Mouse (Mus musculus) frontal cortex, postnatal 36 days (tissue): Measurements from ENCODE around the gene Prrt2.

Experiments used
- DNase-seq, 2 experiments: peaks; one replicate each; pipeline ENCODE4 v3.0.0; 2022; ENCODE audit warnings: low spot score in 2 of 2

The Prrt2 gene

DNA sequence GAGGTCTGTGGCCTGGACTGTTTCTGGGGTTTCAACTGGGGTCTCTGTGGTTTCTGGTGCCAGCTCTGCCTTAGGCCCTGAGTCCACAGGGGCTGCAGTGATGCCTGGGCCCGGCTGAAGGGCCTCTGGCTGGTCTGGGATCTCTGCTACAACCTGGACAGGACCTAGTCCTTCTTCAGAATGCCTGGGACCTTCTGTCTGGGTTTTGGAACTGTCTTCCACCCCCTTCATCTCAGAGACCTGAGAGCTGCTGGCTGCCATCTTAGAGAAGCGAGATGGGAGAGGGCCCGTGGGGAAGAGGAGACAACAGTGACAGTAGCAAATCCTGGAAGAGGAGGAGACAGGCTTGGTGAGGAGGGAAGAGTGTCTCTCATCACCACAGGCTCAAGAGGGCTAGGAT is 980 bp downstream of the Prrt2 start:
- peak in 1 of 2 experiments; percentile 36 for DNase-seq

DNA sequence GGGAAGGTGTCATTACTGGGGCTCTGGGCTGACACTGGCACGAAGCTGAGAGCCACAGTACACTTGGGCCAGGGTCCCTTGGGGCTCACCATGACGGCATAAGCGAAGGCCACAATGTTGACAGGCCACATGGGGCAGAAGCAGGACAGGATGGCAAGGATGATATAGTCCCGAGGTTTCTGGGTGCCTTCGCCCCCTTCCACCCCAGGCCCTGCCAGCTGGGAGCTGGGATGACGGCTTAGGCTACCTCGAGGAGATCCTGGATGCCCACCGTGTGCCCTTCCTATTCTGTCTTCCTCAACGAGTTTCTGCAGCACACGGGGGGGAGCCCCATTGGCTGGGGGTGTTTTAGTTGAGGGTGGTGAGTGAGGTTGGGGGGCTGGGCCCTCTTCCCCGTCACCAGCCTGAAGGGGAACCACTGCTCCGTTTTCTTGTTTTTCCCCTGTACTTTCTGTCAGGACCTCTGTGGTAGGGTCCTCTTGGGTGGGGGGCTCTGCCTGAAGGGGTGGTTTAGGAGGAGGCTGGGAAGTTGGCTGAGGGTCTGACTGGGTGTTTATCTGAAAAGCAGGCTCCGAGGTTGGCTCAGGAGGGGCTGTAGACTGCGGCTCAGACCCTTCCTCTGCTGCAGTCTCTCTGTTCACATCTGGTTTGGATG is 1.6 kb downstream of the Prrt2 start:
- DNase-seq: no peak

DNA sequence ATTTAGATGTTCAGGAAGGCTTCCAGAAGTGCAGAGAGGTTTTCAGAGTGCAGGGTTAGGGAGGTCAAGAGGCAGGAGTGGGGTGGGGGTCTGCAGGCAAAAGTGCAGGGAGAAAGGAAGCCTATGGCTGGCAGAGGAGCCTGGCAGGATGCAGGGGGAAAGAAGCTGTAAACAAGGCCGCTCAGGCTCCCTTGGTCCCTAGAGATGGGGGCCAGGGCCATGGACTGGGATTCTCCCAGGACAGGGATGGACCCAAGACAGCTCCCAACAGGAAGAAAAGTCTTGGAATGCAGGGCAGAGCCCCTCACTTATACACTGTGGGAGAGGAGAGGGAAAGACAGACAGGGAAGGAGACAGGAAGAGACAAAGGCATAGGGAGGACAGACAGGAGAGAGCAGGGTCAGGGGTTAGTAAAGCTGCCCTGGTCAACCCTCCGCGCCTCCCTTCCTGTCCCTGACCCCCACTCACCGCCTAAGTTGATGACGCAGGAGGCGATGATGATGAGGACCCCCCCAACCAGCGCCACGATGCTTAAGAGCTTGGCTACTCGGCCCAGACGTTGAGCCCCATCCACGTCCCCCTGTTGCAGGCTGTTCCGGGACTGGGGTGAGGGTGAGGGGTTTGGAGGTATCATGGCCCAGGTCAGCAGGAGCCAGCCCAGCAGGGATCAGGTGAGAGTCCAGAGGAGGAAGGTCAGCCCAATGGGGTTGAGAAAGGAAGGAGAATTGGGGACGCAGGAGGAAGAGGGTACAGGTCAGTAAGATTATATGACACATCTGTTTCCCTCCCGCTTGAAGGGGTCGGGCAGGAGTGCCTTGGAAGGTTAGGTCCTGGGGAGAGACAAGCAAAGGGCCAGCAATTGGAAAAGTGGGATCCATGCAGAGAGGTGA is 2.4 kb downstream of the Prrt2 start:
- DNase-seq: peak in 1 of 2 experiments; percentile 21

DNA sequence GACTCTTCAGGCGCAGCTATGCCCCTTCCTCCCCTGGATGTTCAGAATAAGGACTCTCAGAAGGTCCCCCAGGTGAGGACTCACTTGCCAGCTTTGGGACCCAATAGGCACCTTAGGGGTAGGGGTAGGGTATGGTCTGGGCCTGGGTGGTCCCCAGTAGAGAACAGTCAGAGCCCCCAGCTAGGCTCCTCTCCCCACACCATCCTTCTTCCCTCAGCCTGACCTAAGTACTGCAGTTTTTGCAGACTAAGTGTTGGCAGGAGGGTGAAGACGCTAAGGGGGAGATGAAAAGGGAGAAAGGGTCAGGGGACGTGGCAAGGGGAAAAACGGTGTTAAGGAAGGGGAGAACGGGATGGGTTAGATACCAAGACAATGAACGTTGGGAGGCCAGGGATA is 3.1 kb downstream of the Prrt2 start:
- no peak for DNase-seq

DNA sequence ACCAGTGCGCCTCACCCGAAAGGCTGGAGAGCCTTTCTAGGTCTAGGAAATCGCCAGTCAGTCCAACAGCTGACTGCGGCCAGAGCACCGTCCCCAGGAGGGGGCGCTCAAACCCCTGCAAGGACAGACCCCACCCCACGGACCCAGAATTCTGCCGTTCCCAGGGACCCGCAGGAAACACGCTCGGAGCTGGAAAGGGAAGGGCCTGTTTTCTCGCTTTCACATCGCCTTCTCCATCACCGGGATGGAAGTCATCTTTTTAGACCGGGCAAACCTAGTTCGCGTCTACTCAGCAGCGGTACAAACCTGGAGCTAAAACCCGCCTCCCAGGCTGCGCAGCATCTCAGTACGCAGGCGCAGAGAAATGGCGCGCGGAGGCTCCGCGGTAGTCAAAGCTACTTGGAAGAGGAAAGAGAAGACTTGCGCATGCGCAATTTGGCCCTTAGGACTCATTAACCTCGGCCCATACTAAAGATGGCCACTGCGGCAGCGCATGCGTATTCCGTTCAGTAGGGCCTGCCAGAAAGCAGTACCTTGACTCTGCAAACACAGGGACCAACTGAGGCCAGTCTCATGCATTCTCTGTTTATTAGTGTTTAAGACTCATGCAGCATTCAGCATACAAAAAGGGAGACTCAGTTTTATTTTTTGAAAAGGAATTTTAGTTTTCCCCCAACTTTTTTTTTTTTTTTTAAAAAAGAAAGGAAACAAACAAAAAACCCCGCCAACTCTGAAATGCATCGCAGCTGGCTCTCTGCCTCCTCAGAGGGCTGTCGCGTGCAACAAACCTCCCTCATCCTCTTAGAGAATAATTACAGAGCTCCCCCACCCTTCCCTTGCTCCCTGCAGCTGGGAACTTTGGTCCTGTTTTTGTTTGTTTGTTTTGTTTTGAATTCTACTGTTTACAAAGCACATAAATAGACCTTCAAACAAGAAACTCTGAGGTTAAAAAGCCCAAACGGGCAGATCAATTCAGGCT is 3.8 kb downstream of the Prrt2 start, which contains the start of gene Pagr1a:
Gene Pagr1a (minus strand): TSS at position 382 of the 979 bp plus-strand sequence.
- peak; percentile 98 for DNase-seq

DNA sequence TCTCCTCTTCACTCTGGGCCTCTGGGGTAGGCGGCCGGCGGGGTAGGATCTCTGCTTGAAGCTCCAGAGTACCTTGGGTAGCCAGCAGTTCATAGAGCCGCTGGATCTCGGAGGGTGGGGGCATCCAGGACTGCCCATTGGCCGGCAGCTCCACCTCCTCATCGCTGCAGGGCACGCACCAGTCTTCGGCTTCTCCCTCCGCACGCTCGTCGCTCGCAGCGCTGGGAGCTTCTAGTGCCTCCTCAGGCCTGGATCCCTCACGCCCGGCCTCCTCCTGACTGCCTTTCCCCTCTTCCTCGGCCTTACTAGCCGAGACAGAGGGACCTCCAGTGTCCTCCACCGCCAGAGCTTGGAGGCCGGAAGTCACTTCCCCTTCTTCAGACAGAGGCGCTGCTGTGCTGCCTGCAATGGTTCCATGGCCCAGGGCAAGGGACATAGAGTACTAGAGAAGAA is 4.5 kb downstream of the Prrt2 start:
- DNase-seq: peak in 1 of 2 experiments; percentile 65

DNA sequence TGATC is 4.7 kb downstream of the Prrt2 start, which contains the start of gene Pagr1b:
Gene Pagr1b (minus strand): TSS at position 4 of the 5 bp plus-strand sequence.
- DNase-seq: no peak

DNA sequence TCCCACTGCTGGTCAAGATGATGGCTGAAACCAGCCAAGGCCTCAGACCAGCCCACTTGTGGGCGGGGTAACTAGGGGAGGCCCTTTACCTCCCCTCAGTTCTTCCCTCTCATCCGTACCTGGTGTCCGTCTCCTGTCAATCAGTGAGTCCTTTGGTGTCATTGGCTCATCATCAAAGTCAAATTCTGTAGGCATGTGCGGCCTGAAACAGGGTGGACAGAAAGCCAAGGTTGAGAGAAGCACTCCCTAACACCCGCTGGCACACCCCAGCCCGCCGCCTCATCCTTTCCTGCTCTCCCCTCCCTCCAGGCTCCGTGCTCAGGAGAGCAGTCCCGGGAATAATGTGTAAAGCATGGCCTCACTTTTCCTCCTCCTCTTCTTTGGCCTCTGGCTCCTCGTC is 4.9 kb downstream of the Prrt2 start:
- no peak for DNase-seq

DNA sequence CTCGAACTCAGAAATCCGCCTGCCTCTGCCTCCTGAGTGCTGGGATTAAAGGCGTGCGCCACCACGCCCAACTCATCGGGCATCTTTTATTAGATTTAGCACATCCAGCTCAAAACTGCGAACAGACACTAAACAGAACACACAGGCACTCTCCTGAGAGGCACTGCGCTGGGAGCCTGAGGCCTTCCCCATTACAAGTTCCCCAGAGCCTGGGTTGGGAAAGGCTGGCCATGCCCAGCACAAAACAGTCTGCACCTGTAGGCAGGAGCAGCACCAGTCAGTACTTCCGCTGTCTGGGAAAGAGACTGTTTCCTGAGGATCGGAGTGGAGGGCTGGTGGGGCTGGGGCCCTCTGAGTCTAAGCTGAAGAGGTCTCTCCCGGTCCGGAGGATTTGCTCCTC is 6.0 kb downstream of the Prrt2 start:
- no peak for DNase-seq

DNA sequence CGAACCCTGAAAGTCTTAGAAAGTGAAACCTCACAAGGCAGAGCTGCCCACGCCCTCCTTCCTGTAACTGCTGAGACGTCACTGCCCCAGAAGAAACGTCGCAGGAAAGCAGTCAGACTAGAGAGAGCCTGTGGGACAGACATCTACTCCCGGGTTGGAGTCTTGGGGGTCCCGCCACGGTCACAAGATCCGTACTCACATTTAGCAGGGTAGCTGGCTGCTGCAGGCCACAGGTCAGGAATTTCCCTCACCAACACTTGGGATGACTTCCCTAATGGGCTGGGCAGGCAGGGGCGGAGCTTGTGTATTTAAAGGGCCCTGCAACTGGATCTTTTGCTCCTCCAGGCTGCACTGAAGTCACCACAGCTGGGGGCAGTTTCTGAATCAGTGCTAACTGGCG is 6.7 kb downstream of the Prrt2 start, which contains the start of gene Mvp:
Gene Mvp (minus strand): TSS at position 302 of the 400 bp plus-strand sequence.
- DNase-seq: peak in 1 of 2 experiments; percentile 13

DNA sequence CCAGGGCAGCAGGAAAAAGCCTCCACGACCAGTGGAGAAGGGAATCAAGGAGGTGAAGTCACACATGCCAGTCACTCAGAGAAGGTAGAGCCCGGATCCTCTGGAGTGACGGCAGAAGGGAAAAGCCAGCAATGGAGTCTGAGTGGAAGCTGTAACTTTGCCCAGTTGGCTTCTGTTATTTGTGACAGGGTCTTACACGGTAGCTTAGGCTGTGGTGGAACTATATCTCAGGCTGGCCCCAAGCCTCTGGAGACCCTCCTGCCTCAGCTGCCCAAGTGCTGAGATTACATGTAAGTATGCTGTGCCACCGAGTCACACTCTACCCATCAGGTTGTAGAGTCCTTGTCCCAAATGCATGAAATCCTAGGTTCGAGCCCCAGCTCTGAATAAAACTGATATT is 7.6 kb downstream of the Prrt2 start:
- DNase-seq: no peak

DNA sequence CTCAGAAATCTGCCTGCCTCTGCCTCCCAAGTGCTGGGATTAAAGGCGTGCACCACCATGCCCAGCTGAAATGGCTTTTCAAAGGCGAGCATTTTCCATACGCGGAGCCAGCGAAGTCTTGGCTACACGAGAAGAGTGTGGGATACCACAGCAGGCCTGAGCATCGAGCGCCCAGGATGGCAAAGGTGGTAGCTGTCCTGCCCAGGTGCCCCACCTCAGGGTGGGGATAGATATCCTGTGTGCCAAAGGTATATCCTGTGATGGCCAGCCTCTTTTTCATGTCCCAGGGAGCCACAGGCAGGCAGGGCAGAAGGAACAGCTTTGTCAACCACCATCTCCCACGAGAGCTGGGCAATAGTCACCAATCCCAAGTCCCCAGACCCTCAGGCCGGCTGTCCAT is 8.2 kb downstream of the Prrt2 start:
- DNase-seq: no peak

DNA sequence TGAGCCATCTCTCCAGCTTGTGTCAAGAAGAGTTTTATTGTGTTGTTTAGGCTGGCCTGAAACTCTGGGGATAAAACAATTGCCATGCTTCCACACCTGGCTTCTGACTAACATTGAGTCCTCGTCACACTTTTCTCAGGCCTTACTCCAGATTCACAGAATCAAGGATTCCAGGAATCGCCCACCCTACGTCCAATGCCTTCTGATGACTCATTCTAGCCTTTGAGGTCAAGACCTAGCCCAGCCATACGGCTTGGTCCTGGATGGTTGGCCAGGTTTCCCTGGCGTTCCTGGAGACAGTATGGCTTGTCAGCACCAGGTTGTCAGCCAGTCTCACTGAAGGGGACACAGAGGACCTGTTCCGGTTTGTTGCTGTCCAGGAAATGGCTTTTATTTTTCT is 8.6 kb downstream of the Prrt2 start:
- DNase-seq: no peak

DNA sequence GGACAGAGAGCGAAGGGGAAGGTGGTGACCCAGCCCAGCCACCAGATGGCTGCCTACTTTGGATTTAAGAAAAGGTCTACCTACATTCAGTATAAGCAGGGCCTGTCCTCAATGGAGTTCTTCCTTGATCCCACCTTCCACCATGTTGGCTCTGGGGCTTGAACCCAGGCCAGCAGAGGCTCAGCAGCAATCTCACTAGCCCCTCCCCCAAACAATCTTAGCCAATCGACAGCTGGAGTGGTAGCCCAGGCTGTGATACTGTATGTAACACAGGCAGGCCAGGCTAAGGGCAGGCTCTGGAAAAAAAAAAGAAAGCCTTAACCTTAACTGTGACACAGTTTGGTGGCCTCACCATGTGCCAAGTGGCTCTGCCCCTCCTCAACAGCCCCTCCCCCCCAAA is 9.3 kb downstream of the Prrt2 start:
- no peak for DNase-seq

DNA sequence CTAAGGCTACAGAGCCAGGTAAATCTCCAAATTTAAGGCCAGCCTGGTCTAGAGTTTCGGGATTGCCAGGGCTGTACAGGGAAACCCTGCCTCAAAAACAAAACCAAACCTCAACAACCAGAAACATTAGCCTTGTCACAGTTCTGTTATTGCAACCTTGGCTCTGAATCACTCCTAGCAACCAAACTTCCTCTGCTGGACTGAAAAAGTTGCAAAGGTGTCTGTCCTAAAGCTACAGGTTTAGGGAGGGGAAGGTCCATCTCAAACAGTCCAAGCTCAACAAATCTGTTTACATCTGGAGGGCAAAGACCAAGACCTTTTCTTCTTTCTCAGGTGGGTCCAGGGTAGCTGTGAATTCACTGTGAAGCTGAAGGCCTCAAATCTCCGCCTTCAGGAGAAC is 10.0 kb downstream of the Prrt2 start:
- DNase-seq: no peak

DNA sequence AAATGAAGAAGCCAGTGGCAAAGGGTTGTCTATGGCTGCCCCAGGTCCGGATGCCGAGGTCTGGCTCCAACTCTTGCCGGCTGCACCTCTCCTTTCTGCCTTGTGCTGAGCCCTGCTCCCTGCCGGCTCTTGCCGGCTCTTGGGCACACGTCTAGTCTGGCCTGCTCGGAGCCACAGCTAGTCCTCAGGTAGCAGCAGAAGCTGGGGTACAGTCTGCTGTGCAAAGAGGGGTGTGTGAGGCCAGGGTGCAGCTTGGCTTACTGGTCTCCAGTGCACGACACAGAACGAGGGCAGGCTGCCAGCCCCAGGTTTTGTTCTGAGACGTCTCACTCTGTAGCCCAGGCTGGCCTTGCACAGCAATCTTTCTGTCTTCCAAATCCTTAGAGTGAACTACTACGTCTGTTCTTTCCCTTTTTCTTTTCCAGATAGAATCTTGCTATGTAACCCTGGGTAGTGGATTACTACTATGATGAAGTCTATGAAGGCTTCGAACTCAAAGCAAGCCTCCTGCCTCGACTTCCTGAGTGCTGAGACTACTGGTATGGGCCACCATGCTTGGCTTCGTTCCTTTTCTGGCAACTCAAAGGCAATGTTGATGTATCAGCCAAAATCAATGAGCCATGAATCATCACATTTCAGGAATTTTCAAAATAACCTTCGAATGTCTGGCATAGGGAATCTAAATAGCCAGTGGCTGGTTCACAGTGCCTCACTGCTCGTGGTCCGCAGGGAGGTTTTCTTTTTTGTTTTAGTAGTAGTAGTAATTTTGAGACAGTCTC is 11.5 kb downstream of the Prrt2 start:
- no peak for DNase-seq

DNA sequence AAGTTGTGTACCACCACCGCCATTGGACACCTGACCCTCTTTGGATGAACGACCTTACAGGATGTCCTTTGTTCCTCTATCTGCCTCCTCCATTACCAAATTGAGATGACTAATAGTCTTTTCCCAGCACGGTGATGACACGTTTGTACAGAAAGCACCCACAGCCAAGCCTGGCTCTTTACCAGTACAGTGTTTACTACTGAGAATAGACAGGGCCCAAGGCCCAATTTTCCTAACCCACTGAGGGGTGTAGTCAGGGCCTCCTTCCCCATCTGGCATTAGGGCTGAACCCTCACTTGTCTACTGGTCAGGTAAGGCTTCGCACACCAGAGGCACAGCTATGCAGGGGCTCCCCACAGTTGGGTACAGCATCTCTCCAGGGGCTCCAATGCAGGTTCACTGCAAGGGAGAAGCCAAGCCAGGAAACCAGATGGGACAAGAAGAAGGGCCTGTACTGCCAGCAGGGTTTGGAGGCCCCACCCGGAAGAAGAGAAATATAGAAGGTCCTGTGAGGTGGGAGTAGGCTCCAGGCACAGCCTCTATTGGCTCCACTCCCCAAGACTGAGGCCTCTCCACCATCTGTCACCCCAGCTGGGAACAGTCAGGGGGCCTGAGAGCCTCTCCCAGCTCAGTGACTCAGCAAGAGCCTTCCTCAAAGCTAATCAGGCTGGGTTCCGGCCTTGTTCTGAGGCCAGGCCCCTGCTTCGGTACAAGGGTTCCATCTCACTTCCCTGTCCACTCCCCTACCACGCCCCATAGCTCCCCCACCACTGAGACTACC is 12.6 kb downstream of the Prrt2 start:
- DNase-seq: peak; percentile 83 to 85

DNA sequence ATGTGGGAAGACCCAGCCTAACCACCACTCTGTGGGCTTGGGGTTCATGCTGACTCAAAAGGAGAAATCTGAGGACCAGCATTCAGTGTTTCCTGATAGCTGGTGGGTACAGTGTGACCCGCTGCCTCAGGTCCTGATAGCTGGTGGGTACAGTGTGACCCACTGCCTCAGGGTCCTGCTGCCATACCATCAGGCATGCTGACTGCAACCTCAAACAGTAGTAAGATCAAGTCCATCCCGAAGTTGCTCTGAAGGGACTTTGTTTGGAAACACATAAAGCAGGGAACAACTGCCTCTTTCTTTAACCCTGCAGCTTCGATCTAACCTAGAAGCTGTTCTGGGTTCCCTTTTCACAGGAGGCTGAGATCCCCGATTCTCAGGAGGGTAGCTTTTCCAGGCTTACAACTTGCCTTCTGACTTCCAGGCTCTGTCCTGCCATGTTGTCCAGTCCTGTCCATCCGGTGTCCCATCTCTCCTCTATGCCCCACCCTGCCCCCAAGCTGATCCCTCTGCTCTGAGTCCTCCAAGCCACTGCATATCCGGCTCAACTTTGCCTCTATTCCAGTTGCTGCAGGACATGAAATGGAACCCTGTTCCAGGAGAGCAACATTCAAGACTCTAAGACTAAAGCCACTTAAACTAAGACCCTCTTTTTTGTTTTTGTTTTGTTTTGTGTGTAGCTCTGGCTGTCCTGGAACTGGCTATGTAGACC is 13.5 kb downstream of the Prrt2 start:
- no peak for DNase-seq

DNA sequence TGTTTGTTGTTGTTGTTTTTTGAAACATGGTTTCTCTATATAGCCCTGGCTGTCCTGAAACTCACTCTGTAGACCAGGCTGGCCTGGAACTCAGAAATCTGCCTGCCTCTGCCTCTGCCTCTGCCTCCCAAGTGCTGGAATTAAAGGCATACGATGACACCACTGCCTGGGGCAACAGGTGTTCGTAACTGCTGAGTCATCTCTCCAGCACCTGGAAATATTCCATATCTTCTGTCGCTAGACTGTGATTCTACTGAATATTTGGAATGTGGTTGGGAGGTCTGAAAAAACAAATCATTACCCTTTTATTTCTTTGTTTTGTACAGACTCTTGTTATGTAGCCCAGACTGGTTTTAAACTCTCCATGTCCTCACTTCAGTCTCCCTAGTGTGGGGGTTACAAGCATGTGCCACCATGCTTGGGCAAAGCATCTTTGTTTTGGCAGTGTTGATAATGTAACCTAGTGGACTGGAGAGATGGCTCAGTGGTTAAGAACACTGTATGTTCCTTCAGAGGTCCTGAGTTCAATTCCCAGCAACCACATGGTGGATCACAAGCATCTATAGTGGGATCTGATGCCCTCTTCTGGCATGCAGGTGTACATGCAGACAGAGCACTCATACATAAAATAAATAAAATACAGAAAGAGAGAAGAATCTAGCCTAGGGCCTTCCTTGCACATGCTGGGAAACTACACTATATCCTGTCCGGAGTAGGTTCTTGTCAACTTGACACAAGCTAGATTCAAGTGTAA is 16.7 kb downstream of the Prrt2 start:
- DNase-seq: no peak

DNA sequence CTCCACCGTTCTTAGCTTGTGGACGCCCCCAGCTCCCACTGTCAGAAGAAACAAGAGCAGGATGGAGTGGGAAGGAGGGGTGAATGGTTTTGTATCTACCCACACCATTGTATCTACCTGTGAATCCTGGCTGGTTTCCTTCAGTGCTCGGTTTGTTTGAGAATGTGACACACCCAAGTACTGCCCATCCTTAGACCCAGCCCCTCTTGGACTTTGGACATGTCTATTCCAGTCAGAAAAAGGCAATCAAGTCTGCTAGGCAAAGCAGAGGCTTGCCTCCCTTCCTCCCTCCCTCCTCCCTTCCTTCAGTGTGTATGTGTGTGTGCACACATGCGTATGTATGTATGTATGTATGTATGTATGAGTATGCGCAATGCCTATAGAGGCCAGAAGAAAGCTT is 17.4 kb downstream of the Prrt2 start:
- no peak for DNase-seq
